Mouse (Mus musculus) liver, postnatal 0 days (tissue): ENCODE results near the gene Zswim3.

ENCODE experiments used
- CTCF ChIP-seq: sonication (generic); IDR thresholded peaks from 2 replicates; pipeline ENCODE4 v1.5.1; 2016; ENCODE audit warnings: antibody characterized with exemption, low read depth
- EP300 ChIP-seq: IDR thresholded peaks from 2 replicates; pipeline ENCODE4 v1.6.1; 2016; ENCODE audit warnings: antibody characterized with exemption, low read depth, mild to moderate bottlenecking

DNA sequence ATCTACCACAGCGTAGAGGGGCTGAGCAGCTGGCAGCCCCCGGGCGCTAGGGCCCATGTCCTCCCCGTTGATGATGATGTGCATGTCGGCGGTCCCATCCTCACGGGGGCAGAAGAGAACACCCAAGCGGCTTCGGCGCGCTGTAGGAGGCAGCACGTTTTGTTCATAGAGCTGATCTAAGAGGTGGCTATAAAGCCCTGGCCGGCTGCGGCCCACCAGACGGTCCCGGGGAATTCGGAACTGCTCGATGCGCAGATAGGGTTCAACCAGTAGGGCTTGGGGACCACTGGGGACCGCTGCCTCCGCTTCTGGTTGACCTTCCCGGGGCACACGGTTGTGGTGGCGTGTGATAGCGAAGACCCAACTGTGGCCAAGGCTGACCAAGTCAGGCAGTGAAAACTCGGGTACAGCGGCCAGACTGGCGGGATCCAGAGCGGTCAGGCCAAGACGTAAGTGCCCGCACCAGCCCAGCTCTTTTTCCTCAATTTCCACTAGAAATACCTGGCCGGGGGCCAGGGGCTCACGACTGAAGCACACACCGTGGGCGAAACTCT lies 27.9 kb downstream of the Zswim3 start, which contains the start of gene Ctsa:
- TF ChIP-seq EP300 (no peak), CTCF (peak; percentile 85)
